Mouse (Mus musculus) kidney, postnatal 10 days (tissue): ENCODE data around the gene Foxd4.
A peak's percentile ranks its signal among the peaks of the same experiment; 100 is the strongest.
"Not testable (repeated sequence)": the region's sequence is repeated elsewhere in the genome, so short reads cannot be mapped to it uniquely, and the experiment has no call there.

Source experiments
- DNase-seq: peaks from one replicate; pipeline ENCODE4 v3.0.0; 2021; ENCODE audit warnings: mixed read lengths

Foxd4 gene

DNA sequence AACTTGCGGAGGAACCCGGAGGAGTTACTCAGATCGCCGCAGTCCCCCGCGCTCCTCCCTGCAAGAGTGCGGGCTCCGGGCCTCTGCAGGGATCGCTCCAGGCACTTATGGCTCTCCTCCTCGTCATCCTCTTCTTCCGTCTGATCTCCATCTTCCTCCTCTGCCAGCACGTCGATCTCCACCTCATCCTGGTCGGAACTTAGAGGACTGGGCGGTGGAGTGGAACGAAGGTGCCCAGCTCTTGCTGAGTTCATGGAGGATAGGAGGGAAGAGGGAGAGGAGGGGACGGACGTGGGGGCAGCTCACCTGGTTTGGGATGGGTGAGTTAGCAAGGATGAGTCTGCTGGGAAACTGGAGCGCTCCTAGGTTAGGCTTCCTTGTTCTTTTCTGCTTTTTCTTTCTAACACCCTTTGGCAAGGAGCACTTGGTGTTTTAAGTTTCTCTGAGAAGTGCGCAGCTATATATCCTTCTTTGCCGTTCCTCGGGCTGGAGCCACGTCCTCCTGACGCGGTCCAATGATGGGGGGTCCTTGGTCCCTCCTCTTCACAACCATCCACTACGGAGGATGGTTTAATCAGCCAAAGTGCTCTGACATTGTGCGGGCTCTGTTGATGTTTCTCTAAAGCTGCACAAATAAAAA lies at the start of gene Foxd4:
TSS of gene Foxd4 (minus strand) at position 617 of the 640 bp plus-strand sequence.
- DNase-seq, result no peak

DNA sequence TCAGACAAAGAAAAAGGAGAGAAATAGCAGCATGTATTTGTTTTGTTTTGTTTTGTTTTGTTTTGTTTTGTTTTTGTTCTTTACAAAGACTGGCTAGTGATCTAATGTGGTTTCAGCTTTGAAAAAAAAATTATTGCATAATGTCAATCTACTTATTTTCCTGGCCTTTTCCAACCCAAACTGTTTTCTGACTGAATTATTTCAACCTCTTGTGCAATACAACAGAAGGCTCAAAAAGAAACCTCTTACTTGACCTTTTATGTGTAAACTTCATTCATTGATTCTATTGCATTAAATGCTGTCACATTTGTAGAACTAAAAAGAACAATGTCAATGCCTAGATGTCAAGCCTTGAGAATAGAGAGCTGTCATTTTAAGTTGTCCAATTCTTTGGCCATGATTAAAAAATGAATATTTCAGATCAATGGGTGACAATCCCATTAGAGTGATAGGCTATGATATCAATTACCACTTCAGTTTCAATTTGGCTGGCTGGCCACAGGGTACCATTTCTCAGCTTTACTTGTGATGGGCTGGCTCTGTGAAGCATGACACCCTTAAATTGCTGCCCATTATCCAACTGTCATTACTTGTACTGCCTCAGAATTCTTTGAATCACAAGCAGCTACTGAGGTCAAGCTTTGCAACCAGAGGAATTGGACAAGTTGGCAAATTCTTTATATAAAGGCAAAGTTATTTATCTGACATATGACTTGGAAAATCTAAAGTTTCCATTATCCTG lies 44.7 kb upstream of the Foxd4 start:
- no peak for DNase-seq

DNA sequence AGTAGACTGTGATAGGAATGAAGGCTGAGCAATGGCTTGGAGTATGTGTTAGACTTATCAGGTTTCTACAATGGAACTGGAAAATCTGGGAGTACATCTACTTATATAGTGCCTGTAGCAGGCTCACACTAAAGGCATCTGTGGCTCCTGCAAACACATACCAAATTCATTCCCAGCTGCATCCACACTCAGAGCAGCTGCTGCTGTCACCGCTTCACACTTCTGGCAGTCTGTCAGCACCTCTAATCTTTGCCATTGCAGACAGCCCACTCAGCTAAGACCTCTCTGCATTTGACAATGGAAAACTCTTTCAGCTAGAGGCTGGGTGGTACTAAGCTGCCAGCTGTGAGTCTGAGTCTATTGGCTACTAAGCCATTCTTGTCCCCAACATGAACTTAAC lies 36.1 kb upstream of the Foxd4 start:
- no peak for DNase-seq

DNA sequence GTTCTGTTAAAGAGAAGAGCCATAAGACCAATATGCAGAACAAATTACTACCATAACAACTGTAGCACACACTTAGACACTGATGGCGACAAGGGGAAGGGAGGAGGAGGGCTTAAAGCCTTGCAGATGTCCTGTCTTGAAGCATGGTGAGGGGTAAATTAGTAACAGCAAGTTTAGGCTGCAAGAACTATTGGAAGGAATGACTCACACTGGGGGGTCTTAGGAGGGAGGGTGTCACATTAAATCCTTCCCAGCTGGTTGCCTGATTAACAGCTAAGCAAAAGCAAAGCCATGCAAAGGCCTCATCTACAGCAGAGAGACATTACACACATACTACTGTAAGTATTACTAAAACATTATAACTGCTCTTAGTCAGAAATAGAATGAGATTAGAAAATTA lies 28.0 kb upstream of the Foxd4 start:
- no peak for DNase-seq

DNA sequence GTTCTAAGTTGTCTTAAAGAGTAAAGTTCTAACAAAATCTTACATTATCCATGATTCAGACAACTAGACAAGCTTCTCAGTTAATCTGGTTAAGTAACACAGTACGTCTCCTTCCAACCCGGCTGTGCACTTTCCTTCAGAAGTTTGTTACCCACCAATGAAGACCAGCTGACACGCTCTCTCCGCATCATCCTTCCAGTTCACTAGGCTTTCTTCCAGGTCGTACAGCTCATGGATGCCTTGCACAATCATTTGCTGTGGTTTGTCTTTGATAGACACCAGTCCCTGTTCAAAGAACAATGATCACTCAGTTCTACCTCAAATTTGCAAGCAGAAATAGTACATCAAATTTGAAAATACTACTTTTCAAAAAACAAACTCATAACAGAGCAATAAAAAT lies 19.9 kb upstream of the Foxd4 start:
- no peak for DNase-seq

DNA sequence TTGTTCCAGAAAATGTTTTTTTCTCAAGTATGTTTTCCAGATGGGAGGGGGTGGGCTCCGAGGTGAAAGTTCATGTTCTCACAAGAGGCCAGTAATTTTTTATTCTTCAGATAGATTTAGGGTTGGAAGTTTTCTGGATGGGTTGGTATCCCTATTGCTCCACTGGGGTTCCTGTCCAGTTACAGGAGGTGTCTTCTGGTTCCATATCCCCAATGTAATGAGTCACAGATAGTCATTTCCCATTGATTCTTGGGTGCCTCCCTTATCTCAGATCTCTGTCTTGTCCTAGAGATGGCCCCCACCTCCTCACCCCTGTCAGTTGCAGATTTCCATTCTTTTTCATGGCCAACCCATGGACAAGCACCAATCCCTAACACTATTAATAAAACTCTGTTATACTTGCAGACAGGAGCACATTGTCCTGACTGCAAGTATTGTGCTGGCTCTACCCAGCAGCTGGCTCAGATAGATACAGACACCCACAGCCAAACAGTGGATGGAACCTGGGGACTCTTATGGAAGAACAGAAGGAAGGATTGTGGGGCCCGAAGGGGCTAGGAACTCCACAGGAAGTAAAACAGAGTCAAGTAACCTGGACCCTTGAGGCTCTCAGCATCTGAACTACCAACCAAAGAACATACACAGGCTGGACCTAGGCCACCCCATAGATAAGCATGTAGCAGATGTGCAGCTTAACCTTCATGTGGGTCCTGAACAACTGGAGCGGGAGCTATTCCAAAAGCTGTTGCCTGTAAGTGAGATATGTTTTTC lies 7.6 kb upstream of the Foxd4 start:
- no peak for DNase-seq

DNA sequence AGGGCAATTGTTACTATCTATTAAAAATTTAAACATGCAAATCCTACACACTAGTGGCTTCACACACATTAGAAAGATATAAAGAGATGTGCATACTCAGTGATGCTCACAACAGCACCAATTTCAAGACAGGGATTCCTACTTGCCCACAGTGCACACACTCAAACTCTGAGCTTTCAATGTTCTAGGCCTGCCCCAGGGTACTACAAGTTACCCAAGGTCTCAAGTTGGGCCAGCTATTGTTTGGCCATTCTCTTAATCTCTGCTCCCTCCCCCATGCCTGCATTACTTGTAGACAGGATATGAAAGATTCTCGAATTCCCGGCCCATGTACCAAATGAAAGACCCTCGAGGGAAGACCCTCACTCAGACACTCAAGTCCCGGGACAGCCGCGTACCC lies 6.7 kb upstream of the Foxd4 start:
- no peak for DNase-seq

DNA sequence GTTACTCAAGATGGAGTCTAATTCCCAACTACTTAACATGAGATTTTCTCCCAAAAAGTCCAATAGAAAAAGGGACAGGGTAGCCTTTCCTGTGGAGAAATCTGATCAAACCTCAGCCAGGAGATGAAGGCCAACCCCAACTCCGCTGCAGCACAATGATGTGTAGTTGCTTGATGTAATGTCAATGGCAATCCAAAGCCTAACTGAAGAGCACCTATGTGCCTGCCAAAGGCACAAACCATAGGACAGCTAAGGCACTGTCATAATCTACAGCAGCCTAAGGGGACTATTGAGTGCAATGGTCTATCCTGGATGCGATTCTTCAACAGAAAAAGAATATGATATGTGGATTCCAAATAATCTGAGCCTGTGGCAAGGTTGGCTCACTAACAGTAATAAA lies 1.8 kb upstream of the Foxd4 start:
- DNase-seq, result no peak

DNA sequence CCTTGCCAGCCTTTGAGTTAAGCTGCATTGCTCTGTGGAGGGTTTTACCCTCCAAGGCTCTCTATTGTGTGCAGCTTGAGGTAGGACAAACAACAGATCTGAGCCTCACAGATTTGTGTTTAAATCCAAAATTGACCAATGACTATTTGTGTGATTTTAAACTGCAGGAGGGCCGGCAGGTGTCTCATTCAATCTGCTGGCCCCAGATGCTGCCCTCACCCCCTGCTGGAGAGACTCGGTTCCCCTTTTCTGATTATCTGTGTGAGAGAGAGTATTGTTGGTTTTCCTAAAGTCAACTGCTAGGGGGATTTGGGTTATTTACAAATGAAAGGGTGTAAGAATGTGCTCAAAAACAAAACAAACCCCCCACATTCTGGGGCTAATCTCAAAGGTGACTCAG lies 1.3 kb upstream of the Foxd4 start:
- DNase-seq, result no peak

DNA sequence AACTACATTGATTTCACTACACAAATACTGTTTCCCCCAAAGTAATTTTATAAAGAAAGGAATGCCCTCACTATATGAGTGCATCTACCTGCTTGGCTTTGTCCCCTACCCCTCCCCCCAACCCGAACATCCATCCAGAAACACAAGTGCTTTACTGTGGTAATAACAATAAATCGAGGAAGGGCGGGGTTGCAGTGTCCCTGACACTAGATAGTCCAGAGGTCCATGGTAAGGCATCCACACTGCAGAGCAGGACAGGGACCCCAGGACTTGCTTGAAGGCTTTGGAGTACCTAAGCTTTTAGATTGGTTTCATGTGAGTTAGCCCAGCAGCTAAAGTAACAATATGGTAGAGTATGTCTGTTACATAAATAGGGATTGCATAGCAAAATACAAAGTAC lies 669 bp upstream of the Foxd4 start:
- DNase-seq, result no peak

DNA sequence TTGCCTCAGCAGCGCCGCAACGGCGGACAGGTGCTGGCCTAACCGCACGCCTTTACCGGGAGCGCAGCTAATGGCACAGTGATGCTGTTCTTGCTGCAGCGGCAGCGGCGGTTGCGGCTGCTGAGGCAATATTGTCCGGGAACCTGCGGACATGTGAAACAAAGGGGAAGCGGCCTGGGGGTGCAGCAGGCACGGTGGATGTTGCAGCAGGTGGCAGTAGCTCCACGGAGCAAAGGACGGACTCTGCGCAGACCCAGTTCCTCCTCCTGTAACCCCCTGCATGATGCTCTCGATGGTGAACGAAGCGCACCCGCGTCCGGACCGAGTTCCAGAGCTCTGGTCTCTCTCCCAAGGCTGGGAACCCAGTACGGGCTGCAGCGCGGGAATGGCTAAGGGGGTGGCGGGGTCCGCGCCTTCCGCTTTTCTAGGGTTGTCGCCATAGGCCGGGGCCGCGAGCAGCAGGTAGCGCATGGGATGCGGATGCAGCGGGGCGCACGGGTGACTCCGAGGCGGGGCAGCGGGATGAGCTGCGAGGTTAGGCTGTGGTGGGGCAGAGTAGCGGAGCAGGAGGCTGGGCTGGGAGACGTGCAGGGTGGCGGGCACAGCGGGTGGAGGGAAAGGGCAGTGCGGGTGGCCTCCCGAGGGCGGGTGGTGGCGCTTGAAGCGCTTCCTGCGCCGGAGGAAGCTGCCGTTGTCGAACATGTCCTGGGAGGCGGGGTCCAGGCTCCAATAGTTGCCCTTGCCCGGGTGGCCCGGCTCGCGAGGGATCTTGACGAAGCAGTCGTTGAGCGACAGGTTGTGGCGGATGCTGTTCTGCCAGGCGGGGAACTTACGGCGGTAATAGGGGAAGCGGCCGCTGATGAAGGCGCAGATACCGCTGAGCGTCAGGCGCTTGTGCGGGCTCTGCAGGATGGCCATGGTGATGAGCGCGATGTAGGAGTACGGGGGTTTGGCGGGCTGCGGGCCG lies 1.1 kb downstream of the Foxd4 start:
- peak; percentile 34 for DNase-seq

DNA sequence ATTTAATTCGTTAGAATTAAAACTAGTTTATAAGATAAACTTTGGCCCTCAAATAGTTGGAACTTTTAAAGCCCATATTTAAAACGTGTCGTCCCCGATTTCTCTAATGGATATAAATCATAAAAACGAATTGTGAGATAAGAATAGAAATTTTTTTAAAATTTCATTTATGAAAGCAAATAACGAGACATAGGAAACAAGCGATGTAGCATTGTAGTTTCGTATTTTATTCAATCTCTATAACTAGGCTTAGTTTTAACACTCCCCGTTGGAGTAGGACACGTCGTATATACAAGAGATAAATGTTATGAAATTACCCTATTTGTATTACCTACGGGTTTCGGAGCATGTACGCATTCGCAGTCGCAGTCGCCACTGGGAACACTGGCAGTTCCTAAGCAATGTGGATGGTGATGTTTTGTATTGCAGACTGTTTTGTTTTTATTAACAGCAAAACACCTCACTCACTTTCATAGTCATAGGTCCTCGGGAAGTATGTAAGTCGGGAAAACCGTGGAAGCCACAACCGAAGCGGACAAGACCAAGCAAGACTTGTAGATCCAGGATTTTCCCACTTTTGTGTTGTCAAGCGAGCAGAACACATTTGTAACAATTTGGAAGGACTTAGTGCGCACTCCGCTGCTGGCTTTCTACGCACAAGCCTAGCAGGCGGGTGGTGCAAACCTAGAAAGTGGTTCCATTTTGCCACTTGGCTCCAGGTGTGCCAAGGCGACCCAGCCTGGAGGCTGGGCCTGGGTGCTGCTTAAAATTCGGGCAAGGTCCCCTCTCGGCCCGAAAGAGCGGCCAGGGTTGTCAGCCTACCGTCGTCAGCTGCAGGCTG lies 2.0 kb downstream of the Foxd4 start:
- DNase-seq, result no peak

DNA sequence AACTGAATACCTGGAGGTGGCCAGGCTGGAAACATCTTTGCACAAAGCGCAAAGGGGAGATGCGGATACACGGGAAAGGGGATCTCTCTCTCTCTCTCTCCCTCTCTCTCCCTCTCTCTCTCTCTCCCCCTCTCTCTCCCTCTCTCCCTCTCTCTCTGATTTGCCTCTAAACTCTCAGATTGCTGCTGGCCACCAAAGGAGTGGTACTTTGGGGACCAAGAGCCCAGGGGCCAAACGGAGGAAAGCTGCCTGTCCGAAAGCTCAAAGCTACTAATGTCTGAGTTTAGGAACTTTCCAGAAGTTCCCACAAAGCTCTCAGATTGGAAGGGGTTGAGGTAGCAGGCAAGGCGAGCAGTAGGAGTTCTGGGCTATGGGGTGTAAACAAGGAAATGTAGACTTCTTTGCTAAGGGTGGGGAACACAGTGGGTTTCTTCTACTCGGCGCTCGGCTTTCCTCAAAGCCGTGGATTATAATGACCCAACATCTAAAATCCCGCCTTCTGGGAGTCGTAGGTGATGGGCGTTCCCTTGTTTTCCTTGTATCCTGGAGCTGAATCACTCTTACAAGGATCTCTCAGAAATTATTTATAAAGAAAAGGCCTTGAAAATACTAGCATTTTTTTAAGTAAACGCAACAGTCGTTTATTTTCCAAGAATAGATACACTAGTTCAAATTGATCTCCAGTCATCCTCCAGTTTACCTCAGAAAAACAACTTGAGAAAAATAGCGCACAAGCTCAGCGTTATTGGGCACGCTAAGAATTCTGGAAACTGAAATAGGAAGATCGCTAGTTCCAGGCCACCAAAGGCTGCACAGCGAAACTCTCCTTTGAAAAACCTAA lies 2.9 kb downstream of the Foxd4 start:
- DNase-seq, result no peak

DNA sequence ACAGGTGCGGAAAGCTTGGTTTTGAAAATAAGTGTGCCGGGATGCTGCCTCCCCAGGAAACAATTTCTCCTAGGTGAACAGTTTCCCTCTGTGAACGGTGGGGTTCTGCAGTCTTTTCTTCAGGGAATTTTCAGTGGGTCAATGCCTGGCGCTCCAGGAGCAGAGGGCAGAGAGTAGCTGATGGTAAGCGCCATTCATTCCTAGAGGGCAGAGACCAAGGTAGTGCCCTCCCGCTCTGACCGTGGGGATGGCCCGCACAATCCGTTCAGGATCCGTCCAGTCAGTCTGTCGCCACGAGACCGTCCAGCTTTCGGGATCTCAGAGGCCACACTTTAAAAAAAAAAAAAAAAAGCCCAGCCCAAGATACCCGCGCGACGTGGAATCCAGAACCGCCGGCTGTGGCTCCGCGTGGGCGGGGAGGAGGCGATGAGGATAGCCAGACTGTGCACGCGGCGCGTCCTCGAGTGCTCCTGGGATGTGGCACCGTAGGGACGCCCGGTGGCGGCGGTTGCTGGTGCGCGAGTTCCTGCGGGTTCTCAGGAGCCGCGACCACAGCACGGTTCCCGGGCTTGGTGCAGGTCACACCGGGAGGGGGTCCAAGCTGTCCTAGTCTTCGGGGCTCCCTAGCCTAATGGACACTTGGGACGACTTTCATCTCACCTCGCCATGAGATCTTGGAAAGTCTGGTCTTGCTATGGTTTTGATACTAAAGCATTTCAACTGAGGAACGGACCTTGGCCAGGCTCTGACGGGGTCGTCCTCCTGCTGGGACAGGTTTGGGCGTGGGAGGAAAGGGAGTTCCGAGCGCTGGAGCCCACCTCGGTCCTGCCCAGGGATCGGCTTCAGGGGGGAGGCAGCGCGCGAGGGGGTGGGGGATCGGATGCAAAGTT lies 3.7 kb downstream of the Foxd4 start:
- DNase-seq, result peak; percentile 30

DNA sequence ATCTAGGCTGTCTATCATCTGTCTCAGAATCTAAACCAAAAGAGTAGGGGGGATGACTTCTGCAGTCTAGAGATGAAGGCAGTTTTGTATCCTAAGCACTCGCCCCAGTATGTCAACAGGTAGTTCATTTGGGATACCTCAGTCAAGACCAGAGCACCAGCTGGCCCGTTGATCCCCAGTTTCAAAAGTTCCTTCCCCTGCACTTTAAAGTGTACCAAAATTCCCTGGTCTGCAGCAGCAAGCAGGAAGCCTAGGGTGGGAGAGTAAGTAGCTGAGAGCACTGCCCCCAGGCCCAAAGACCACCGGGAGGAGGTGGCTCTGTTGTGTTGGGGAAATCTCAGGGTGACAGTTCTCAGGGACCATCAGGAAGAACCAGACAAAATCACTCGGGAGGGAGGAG lies 4.5 kb downstream of the Foxd4 start:
- no peak for DNase-seq

DNA sequence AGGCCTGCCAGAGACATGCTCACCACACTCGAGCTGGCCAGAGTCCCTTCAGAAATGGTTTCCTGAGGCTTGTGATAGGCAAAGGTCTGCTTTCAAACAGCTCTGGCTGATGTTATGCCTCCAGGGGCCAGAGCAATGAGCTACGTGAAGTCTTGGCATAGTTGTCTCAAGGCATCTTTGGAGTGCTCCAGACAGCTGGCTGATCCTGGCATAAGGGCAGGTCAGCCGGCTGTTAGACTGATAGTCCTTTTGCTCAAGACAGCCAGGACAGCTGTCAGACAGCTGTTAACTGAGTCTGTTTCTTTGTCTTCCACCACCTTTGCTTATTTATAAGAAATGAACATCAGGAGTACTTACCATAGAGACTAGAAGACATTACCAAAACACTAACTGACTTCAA lies 14.1 kb downstream of the Foxd4 start:
- DNase-seq, result no peak

DNA sequence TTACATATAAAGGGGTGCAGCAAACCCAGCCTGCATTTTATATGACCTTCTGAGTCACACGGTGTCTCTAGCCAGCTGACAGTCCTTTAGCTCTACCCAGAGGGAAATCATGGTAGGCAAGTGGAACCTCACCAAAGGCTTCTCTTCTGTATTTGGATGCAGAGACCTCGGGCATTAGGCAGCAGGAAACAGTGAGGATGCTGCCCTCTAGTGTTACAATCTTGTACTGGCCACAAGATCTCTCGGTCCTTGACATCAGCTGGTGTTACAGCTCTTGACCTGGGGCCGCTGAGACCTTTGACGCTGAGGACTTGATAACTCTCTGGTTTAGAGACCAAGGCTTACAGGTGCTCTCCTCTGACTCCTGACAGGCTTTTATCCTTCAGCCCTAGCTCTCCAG lies 15.5 kb downstream of the Foxd4 start:
- peak; percentile 66 for DNase-seq

DNA sequence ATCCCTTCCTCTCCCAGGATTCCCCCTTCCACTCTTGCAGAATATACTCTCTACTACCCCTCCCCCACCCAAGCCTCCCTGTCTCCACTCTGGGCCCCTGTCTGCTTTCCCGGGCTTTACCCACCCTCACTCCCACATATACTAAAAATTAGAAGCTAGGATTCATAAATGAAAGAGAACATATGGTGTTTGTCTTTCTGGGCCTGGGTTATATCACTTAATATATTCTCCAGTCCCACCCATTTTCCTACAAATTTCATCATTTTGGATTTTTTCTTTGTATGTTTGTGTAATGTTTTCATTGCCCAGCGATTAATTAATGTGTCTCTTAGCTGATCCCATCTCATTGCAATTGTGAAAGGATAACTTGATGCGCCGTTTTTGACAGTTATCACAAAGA lies 19.8 kb downstream of the Foxd4 start:
- DNase-seq, result no peak

DNA sequence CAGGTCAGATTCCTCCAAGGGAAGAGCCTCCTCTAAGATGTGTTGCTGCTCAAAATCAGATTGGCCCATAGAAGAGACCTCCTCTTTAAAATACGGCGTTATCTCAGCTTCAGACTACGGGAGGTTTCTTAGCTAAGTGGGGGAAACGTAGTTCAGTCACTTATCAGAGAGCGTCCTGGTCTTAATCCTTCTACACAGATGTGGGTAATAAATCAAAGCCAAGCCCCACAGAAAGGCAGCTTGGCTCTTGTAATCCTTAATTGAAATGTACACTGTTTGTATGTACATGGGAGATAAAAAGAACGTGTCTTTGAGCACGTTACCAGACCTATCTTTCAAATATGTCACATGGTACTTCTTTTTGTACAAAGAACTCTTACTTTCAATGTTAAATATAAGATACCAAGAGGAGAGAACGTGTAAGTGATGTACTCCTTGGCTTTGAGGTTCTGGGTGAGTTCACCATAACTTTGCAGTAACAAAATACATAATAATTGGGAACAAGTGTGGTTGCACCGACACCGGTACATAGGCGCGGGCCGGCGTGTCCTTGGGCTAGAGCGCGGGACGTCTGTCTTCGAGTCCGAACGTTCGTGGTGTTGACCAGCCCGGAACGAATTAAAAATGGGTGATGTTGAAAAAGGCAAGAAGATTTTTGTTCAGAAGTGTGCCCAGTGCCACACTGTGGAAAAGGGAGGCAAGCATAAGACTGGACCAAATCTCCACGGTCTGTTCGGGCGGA lies 25.7 kb downstream of the Foxd4 start, which contains the start of gene Gm10053:
TSS of gene Gm10053 (plus strand) at position 558 of the 742 bp plus-strand sequence.
- not testable (repeated sequence) for DNase-seq
